Mouse (Mus musculus) embryonic facial prominence, embryonic 10.5 days (tissue): Measurements from ENCODE around the gene Sprr2e. TPM values are rescaled to one million over a fixed set of nuclear protein-coding genes. Genes with fewer than 3 reads are reported as not detected.

Experiments used
- polyA plus RNA-seq: library from polyadenylated mRNA; unstranded; fragments of >200 nt; fragmentation: Nextera tagmentation; extraction: Ambion mirVana; gene quantifications from 2 replicates; pipeline ENCODE4 v1.2.1, GENCODE M21; 2016

Sprr2e gene
- polyA plus RNA-seq, 1 experiment from 2014 or later = not detected

Other genes starting within 250 kb of the Sprr2e start
- not detected in 2 replicates for gene Prr9, start 228.2 kb upstream of the Sprr2e start, polyA plus RNA-seq
- not detected in 2 replicates for gene Lelp1, start 209.4 kb upstream of the Sprr2e start, polyA plus RNA-seq
- gene Sprr2a1, start 136.3 kb upstream of the Sprr2e start, polyA plus RNA-seq = not detected in 2 replicates
- gene Sprr2a2, start 136.2 kb upstream of the Sprr2e start, polyA plus RNA-seq = not detected in 2 replicates
- not detected in 2 replicates for gene Sprr2a3, start 66.7 kb upstream of the Sprr2e start, polyA plus RNA-seq
- not detected in 2 replicates for gene Sprr2b, start 35.5 kb upstream of the Sprr2e start, polyA plus RNA-seq
- gene Sprr2d, start 13.0 kb upstream of the Sprr2e start, polyA plus RNA-seq = not detected in 2 replicates
- gene Sprr2f, start 13.0 kb downstream of the Sprr2e start, polyA plus RNA-seq = not detected in 2 replicates
- gene Sprr2h, start 33.5 kb downstream of the Sprr2e start, polyA plus RNA-seq = not detected in 2 replicates
- gene Sprr2i, start 55.8 kb downstream of the Sprr2e start, polyA plus RNA-seq = not detected in 2 replicates
- not detected in 2 replicates for gene Sprr2j-ps, start 65.9 kb downstream of the Sprr2e start, polyA plus RNA-seq
- 10.3 and 10.6 TPM in 2 replicates for gene Gm9774, start 77.3 kb downstream of the Sprr2e start, polyA plus RNA-seq
- gene Sprr2k, start 80.4 kb downstream of the Sprr2e start, polyA plus RNA-seq = not detected in 2 replicates
- gene Sprr1b, start 86.6 kb downstream of the Sprr2e start, polyA plus RNA-seq = not detected in 2 replicates
- gene Sprr3, start 106.6 kb downstream of the Sprr2e start, polyA plus RNA-seq = not detected in 2 replicates
- not detected in 2 replicates for gene Sprr1a, start 133.8 kb downstream of the Sprr2e start, polyA plus RNA-seq
- gene Sprr4, start 148.3 kb downstream of the Sprr2e start, polyA plus RNA-seq = not detected in 2 replicates
- not detected in 2 replicates for gene 2310046K23Rik, start 182.4 kb downstream of the Sprr2e start, polyA plus RNA-seq
- not detected in 2 replicates for gene Ivl, start 221.6 kb downstream of the Sprr2e start, polyA plus RNA-seq
- not detected in 2 replicates for gene Smcp, start 236.9 kb downstream of the Sprr2e start, polyA plus RNA-seq